Mouse (Mus musculus): ENCODE results near the gene Tut1.
"Not testable (repeated sequence)": the region's sequence is repeated elsewhere in the genome, so short reads cannot be mapped to it uniquely, and the experiment has no call there.

Tut1 gene

DNA sequence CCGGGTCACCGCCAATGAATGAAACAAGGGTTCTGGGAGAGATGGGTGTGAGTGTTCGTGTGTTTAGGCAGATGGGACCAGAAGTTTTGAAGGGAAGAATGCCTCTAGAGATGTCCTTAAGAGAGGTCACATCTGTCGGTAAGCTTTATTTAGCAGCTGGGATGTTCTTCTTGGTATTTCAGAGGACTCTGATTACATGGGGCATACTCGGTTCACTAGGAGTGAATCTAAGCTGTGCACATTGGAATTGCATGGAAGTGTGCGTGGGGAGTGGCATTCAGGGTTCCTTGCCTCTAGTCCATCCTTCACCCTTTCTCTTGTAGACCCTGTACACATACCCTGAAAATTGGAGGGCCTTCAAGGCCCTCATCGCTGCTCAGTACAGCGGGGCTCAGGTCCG is 14.2 kb downstream of the Tut1 start:
- in situ Hi-C loops (cut with MboI; ENCODE audit: low pct_unique_long_range_greater_than_20kb in 1 of 2, low sequenced_read_pairs in 2 of 2, unreplicated experiment in 1 of 2) = no loop called here

DNA sequence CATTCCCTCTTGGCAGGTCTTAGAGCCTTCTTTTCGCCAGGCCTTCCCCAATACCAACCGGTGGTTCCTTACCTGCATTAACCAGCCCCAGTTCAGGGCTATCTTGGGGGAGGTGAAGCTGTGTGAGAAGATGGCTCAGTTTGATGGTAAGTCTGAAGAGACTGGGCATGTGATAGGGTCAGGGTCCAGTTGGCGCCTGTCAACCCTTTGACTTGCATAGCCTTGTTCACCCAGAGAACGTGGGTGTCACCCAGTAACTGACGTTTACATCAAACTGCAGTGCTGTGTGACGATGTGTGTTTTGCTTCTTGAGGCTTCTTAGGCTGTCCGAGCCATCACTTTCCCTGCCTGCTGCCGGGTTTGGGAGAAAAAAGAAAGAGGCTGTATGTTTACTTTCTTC is 18.8 kb downstream of the Tut1 start:
- in situ Hi-C loops (cut with MboI; ENCODE audit: low pct_unique_long_range_greater_than_20kb in 1 of 2, low sequenced_read_pairs in 2 of 2, unreplicated experiment in 1 of 2) = not testable (repeated sequence)

DNA sequence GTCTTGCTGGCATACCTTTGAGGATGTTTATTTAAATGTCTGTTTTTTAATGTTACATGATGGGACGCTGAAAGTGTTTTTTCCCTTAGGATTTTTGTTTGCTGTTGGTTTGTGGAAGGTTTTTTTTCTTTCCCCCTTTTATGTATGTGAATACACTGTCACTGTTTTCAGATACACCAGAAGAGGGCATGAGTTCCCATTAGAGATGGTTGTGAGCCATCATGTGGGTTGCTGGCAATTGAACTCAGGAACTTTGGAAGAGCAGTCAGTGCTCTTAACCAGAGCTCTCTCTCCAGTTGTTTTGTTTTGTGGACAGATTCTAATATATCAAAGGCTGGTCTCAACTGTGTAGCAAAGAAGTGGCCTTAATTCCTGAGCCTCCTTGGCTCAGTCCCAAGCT is 21.0 kb downstream of the Tut1 start:
- in situ Hi-C loops (cut with MboI; ENCODE audit: low pct_unique_long_range_greater_than_20kb in 1 of 2, low sequenced_read_pairs in 2 of 2, unreplicated experiment in 1 of 2) = no loop called here

DNA sequence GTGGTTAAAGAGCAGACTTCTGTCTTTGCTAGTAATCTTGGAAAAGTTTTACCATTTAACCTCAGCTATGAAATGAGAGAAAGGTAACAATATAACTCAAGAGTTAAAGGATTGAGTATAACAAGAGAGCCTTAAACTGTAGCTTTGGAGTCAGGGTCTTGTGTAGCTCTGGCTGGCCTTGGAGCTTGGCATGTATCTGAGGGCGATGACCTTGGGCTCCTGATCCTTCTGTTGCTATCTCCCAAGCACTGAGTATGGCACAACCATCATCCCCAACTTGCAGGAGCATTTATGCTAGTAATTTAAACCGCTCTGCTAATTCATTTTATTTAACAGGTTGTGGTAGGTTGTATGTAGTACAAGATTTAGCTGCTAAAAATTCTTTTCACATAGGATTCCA is 21.8 kb downstream of the Tut1 start:
- in situ Hi-C loops (cut with MboI; ENCODE audit: low pct_unique_long_range_greater_than_20kb in 1 of 2, low sequenced_read_pairs in 2 of 2, unreplicated experiment in 1 of 2) = no loop called here

DNA sequence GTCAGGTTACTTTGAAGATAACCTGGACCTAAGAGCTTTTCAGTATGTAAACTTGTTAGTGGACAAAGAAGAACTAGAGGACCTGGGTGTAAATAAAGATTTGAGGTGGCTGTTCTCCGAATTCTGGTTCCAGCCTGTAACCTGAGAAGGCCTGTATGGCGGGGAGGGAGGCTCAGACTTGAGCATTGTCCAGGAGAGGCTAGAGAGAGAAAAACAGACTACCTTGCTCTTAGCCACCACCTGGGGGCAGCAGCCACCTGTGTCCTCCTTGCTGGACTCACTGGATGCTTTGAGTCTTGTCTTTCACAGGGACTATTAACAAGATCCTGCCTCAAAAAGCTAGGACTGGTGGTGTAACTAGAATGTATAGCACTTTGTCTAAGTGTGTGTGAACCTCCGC is 22.9 kb downstream of the Tut1 start:
- in situ Hi-C loops (cut with MboI; ENCODE audit: low pct_unique_long_range_greater_than_20kb in 1 of 2, low sequenced_read_pairs in 2 of 2, unreplicated experiment in 1 of 2) = no loop called here

DNA sequence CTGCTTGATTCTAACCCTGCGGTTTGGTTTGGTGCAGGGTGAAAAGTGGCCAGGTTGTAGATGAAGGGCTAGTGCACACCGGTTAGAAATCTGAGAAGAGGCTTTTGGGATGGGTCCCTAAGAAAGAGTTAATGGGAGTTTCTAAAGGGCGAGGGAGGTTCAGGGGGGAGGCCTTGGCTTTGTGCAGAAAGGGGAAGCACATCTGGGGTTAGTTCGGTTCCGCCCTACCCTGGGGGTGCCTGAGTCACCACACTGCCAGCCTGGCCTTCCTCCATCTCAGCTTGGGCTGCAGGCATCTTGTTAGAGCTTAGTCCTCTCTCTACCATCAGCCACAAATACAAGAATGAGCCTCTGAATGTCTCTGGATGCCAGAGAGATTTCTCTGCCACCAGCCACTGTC is 27.1 kb downstream of the Tut1 start:
- in situ Hi-C loops (cut with MboI; ENCODE audit: low pct_unique_long_range_greater_than_20kb in 1 of 2, low sequenced_read_pairs in 2 of 2, unreplicated experiment in 1 of 2) = loop anchor here in 1 of 2 experiments (5.0 kb wide), 1 partner anchor 97 kb away; no protein-coding TSS in a partner anchor

DNA sequence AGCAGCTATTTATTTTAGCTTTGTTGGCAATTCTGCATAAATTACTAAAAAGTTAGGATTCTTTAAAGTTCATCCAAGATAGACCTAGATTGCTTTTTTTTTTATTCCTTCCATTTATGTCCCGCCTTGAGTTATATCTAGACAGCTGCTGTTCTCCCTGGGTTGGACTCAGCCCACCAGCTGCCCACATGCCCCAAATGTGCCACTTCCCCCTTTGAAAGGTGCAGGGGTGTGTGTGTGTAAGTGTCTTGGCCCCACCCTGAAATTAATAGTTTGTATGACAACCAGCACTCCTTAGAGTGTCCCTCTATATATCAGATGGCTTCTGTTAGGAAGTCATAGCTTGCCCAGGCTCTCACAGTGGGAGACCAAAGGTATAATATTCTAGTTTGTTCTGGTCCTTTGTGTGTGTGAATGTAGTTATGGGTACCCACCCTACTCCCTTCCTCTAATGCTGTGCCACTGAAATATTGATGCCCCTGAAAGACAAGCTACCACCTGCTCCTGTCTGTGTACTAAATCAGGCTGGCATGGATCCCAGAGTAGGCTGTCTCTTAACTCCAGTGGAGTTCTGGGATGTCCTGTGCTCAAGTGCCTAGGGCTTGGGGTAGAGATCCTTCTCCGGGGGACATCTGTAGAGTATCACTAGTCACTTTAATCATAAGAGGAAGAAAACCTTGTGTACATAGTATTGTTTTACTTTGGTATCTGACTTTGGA is 28.0 kb downstream of the Tut1 start:
- in situ Hi-C loops (cut with MboI; ENCODE audit: low pct_unique_long_range_greater_than_20kb in 1 of 2, low sequenced_read_pairs in 2 of 2, unreplicated experiment in 1 of 2) = loop anchor here in 1 of 2 experiments (5.0 kb wide), 1 partner anchor 96 kb away; no protein-coding TSS in a partner anchor

DNA sequence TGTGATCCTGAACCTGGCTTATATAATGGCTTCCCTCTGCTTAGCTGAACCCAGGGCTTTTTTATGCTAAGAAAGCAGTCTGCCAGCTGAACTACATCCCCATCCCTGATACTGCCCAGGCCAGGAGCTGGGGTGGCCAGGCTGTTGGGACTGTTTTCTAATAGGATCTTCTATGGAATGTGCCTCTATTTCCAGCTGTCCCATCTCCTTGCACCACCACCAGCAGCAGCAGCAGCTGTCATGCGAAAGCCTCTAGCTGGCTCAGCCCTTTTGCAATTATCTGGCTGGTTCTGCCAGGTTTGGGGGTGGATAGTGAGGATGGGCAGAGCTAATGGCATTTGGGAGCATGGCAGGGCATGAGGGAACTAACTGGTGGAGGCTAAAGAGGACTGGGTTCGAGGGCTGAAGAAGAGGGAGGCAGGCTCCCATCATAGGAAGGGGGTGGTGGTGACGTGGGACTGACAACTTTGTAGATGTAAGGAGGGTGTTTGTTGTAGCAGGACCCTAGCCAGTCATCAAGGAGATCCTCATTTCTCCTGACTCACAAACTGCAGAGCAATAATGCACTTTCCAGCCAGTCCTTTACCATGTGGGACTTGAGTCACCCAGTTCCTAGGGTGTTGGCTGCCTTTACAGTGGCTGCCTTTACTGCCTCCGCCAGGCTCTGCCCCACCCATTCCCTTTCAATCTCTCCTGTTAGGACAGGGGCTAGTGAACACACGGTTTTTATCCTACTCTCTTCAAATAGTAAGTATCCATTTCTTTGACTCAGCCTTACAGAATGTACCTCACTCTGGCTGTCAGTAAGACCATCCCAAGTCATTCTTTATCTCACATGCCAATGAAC is 28.9 kb downstream of the Tut1 start:
- in situ Hi-C loops (cut with MboI; ENCODE audit: low pct_unique_long_range_greater_than_20kb in 1 of 2, low sequenced_read_pairs in 2 of 2, unreplicated experiment in 1 of 2) = loop anchor here in 1 of 2 experiments (5.0 kb wide), 1 partner anchor 95 kb away; no protein-coding TSS in a partner anchor

DNA sequence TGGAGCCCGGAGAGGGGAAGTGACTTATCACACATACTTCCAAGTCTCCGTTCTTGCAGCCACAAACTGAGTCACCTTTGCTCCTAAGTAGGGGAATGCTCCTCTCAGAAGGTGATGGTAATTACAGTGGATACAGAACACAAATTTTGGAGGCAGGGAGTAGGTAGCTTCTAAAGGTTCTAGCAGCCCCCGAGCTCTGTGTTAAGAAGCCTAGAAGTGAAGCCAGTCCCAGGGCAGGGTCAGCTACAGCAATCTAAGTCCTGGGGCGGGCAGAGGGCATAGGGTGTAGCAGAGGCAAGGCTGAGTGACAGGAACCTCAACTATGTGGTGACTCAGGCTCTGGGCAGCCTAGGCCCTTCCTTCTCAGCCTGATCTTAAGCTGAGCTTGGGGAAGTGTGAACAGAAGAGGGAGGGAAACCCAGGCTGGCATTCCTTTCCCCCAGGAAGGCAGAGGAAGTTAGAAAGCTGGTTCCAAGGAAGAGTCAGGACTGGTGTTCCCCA is 29.6 kb downstream of the Tut1 start:
- in situ Hi-C loops (cut with MboI; ENCODE audit: low pct_unique_long_range_greater_than_20kb in 1 of 2, low sequenced_read_pairs in 2 of 2, unreplicated experiment in 1 of 2) = loop anchor here in 1 of 2 experiments (5.0 kb wide), 1 partner anchor 94 kb away; no protein-coding TSS in a partner anchor

DNA sequence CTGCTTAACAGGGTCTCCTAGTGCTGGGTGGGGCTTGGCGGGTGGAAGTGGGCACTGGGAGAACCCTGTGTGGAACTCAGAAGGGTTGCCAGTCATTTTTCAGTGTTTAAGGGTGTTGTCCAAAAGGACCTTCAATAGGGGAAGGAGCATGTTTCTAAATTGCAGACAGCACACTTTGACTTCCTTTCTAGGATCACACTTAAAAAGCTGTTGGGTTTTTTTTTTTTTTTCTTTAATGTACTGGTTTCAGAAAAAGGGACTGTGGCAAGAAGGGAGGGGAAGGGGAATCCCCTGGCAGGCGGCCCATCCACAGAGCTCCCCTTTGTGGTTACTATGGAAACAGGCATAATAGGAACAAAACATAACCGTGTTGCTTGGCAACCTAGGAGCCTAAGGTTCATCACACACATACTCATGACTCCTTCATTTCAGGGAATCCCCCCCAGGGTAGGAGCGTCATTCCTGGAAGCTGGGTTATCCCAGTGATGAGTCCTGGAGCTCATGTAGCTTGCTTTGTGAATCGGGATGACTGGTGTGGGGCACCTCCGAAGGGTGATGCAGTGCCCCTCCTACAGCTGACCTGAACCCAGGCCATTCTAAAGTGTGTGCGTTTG is 30.7 kb downstream of the Tut1 start:
- in situ Hi-C loops (cut with MboI; ENCODE audit: low pct_unique_long_range_greater_than_20kb in 1 of 2, low sequenced_read_pairs in 2 of 2, unreplicated experiment in 1 of 2) = loop anchor here in 1 of 2 experiments (5.0 kb wide), 1 partner anchor 93 kb away; no protein-coding TSS in a partner anchor

DNA sequence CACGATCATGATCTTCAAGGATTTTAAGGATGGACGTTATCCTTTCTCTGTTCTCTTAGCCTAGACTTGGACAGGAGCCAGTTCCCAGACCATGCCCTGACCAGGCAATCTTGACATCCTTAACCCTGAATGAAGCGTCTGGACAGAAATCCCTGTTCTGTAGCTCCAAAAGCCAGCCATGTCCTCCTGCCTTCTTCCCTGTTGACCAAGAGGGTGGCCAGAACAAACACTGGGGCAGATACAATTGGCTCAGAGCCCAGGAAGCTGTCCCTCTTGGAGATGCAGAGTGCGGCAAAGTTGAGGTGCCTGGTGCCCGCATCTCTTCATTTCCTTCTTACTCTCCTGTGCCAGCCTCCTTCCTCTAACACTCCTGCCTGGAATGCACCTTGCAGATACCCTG is 32.2 kb downstream of the Tut1 start:
- in situ Hi-C loops (cut with MboI; ENCODE audit: low pct_unique_long_range_greater_than_20kb in 1 of 2, low sequenced_read_pairs in 2 of 2, unreplicated experiment in 1 of 2) = no loop called here

DNA sequence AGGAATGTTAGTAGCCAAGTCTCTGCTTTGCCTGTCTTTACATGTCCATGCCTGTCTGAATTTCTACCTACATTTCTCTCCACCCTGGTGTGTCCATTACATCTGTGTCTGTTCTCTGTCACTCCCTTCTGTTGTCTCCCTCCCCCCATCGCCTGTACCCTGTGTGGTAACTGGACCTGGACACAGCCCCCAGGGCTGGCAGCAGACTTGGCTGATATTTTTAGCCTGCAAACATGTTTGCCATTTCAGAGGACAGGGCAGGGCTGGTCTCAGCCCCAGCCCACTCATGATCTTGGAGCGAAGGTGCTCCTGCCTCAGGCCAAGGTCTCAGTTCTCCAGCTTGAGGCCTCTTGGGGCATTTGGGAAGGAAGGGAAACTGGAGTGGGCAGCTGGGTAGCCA is 34.2 kb downstream of the Tut1 start:
- in situ Hi-C loops (cut with MboI; ENCODE audit: low pct_unique_long_range_greater_than_20kb in 1 of 2, low sequenced_read_pairs in 2 of 2, unreplicated experiment in 1 of 2) = no loop called here

DNA sequence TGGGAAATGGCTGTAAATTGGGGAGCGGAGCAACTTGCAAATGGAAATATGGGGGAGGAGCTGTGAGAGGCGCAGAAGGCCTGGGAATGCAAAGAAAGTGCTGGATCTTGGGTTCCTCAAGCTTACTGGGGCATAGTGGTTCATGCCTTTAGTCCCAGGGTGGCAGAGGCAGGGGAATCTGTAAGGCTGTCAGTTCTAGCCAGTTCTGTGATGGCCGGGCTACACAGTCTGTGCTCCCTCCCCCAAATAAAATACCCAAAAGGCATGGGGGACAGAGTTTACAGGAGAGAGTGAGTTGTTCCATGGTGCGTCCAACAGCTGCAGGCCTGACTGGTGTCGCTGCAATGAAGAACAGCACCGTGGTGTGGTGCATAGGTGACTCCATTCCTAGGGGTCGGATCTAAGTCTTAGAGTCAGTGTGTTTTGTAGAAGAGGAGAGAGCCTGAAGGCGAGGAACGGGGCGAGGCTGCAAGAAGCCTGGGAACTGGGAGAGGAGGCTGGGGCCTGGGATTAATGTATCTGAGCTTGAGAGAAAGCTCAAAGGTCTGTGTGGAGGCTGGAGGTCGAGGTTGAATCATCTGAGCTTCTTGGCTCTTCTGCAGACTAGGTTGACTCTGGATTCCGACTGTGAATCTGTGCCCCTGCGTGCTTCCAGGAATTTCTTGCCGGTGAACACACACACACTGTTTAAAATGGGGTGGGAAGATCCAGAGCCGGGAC is 34.9 kb downstream of the Tut1 start:
- in situ Hi-C loops (cut with MboI; ENCODE audit: low pct_unique_long_range_greater_than_20kb in 1 of 2, low sequenced_read_pairs in 2 of 2, unreplicated experiment in 1 of 2) = no loop called here

DNA sequence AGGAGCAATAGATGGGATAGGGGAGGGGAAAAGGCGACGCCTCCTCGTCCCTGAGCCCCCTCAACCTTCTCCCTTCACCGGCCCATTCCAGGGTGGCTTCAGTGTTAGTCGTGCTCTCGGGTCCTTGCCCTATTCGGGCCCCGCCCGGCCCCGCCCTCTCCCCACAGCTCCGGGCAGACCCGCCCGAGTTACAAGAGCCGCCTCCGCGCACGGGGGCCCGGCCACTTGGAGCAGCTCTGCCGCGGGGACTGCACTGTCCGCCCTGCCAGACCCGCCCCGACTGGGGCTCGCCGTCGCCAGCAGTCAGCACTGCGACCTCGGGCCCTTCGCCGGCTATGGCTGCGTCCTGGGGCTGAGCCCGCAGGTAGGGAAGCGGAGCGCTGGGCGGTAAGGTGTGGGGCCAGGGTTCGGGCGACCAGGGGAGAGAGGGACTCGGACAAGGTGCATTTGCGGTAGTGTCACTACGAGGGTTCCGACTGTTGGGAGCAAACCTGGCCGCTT is 35.5 kb downstream of the Tut1 start, which contains the start of gene Ahnak:
Ahnak (plus strand) TSS at position 219 of the 501 bp plus-strand sequence.
- in situ Hi-C loops (cut with MboI; ENCODE audit: low pct_unique_long_range_greater_than_20kb in 1 of 2, low sequenced_read_pairs in 2 of 2, unreplicated experiment in 1 of 2) = no loop called here

DNA sequence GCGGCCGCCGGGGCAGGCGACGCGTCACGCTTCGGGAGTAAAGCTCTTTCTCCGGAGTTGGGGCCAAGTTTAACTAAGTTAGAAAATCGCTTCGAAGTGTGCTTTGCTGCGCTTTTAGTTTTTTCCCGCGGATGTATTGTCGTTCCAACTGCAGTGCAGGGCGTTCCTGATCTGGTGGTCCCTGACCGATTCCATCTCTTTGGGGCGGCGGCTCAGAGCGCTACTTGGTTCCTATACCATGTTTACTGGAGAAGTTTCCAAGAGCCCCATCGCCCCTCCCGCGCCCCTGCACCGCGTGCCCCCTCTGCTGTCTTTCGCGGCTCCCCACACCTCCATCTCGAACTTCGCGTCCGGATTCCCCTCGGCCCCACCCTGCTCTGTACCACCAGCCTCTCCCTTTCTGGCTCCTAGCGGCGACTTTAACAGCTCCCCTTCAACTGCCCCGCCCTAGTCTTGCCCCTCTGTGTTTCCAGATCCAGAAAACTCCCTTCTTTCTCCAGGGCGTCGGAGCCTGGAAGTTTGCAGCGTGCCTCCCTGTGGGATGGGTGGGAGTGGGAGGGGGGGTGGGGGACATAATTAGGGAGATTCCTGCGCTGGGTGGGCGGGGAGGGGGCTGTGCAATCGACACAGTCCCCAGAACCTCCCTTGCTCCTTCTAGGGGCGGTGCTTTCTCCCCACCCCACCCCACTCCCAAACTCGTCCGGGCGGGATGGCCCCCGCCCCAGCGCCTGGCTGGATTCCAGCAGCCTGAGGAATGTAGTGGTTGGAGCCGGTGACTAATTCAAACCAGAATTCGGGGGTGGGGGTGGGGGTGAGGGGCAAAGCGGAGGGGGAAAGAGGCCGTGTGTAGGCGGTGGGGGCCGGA is 36.2 kb downstream of the Tut1 start:
- in situ Hi-C loops (cut with MboI; ENCODE audit: low pct_unique_long_range_greater_than_20kb in 1 of 2, low sequenced_read_pairs in 2 of 2, unreplicated experiment in 1 of 2) = loop anchor here in 1 of 2 experiments (5.0 kb wide), 1 partner anchor 88 kb away; no protein-coding TSS in a partner anchor

DNA sequence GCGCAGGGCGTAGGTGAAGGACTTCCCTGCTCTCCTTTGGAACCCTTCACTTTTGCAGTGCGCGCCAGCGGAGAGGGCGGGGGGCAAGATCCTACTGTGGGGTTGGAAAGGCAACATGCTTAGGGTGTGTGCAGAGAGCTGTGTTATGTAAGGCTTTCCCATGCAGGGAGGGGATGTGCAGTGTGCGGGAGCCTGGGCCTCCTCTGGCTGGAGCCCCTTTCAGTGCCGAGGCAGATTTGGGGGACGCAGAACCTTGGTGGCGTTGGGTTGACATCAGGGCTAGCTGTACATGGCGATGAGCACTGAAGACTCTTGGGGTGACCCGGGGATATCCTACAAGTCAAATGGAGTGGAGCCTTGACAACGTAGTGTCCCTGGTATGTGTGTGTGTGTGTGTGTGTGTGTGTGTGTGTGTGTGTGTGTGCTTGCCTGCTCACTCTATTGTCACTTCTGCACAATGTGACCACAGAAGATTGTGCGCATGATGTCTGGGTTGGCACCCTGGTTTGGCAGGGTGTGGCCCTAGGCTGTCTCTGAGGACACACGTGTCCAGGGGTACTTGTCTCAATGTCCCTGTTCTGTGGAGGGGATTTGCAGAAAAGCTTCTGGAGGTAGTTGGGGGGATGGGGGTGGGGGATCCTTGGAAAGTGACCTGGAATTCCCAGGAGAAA is 36.9 kb downstream of the Tut1 start:
- in situ Hi-C loops (cut with MboI; ENCODE audit: low pct_unique_long_range_greater_than_20kb in 1 of 2, low sequenced_read_pairs in 2 of 2, unreplicated experiment in 1 of 2) = loop anchor here in 1 of 2 experiments (5.0 kb wide), 1 partner anchor 87 kb away; no protein-coding TSS in a partner anchor

Measured in mouse embryonic stem cell (cell line).